Mouse (Mus musculus): ENCODE data around the gene Fen1. TPM values are rescaled to one million over a fixed set of nuclear protein-coding genes. Genes with fewer than 3 reads are reported as not detected.

Gene Fen1
- total RNA-seq (2022) = 10 to 100 TPM; 10.8 to 19.1 (median 14.1) TPM

- peak; percentile 87 for DNase-seq
Observed at GRCm38 (mm10) chr19:10203848-10204615, at the start of gene Fen1, which contains the start of gene Tmem258. Gene Fen1, minus strand, starts transcription at chr19:10204169. Gene Tmem258, plus strand, starts transcription at chr19:10204014.

DNA sequence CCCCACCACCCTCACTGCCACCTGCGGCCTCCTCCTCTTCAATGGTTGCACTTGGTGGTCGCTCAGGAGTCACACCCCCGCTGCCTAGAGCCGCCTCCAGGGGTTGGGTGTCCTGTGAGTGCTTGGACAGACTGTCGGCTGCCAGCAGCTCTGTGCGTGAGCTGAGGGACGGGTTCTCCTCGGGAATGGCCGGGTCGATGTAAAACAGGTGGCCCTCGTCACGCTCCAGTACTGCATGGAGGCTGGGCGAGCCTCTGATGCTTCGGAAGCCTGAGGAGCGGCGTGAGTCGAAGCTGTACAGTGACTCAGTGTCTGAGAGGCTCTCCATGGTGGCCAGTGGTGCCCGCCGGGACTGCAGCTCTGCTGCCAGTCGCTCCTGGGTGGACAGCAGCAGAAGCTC is 44.2 kb upstream of the Fen1 start:
- DNase-seq = no peak

- no peak for DNase-seq
Observed at GRCm38 (mm10) chr19:10247165-10247564, 43.2 kb upstream of the Fen1 start.

DNA sequence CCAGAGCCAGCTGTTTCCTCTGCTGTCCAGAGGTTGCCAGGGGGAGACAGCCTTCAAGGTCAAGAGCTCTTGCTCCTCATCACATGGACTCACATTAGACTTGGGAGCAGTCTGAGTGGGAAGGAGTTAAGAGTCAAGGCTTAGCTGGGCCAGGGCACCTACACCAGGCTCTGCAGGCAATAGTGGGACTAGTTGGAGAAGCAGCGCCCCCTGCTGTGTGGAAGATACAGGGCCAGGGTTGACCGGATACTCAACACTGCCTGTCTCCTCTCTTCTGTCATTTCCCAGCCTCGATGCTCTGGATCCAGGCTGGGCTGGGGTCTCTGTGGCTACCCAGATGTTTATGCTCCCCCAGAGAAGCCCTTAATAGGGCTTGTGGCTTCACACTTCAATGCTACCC is 40.2 kb upstream of the Fen1 start:
- no peak for DNase-seq

DNA sequence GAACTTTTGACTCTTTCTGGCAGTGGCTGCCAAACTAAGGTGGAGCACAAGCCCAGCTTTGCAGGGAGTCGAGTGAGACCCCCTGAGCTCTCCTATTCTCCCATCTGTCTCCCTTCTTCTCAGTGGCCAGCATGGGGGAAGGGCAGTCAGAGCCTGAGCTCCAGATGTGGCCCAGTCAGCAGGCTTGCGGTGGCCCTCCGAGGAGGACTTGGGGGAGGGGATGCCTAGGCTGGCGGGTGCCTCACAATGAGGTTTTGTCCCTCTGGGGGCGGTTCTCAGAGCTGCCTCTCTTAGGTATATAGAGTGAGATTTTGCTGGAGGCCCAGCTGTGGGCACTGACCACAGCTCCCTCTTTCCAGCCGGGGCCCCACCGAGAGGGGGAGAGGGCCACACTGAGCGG is 38.9 kb upstream of the Fen1 start:
- no peak for DNase-seq

DNA sequence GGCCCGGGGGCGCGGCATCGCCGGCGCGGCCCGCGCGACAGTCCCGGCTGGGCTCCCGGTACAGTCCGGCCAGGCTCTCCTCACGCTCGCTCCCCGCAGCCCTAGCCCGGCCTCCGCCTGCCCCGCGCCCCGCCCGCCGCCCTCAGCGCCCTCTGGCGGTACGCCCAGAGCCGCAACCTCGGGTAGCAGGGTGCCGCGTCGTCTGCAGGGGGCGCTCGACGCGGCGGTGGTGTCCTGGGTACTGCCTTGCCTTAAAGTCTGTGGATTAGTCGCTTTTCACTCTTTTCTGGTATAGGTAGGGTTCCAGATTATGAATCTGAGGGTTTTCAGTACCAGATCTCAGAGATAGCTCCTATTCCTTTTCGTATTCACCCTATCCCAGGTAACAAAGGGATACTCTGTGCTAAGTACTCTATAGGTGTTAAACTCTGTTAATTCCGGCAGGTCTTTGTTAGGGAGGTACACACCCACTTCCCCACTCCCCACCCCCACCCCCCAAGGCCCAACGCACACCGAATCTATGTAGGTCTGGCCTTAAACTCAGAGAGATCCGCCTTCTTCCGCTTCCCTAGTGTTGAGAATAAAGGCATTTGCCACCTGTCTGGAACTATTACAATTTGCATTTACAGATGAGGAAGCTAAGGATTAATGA is 36.8 kb upstream of the Fen1 start, which contains the start of gene Myrf:
TSS of gene Myrf (minus strand) at position 95 of the 652 bp plus-strand sequence.
- peak; percentile 69 for DNase-seq

- DNase-seq = no peak
Observed at GRCm38 (mm10) chr19:10239975-10240653, 36.1 kb upstream of the Fen1 start.

- no peak for DNase-seq
Observed at GRCm38 (mm10) chr19:10239419-10239818, 35.5 kb upstream of the Fen1 start.

- no peak for DNase-seq
Observed at GRCm38 (mm10) chr19:10238477-10238876, 34.5 kb upstream of the Fen1 start.

DNA sequence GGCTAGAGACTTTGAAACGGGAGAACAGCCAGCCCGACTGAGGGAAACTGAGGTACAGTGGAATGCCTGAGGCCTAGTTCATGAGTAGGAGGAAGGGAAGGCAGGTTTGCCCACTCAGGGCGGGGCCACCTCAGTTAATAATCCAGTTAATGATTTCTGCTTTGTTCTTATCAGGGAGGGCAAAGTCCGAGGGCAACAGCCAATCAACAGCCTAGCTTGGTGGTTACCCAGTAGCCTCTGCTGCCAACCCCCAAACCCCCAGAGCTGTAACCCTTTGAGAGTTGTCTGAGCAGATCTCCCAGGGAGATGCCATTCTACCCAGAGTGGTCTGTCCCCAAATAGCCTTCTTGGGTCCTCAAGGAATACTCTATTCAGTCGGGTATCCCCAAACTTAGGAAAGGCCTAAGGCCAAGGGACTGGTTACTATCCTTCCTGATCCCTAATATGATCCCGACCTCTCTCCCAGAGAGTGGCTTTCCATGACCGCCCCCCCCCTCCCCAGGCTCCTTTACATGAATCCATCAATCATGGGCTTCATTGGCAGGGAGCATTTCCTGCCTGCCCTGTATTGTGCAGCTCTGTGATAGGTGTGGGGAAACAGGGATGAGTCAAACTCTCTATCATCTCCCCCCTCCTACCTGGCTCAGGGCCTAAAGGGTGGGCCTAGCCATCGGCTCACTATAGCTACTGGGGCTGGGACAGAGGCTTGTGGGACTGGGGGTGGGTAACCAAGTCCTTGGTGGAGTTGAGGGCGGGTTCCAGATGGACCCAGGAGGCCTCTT is 32.0 kb upstream of the Fen1 start:
- DNase-seq = no peak

DNA sequence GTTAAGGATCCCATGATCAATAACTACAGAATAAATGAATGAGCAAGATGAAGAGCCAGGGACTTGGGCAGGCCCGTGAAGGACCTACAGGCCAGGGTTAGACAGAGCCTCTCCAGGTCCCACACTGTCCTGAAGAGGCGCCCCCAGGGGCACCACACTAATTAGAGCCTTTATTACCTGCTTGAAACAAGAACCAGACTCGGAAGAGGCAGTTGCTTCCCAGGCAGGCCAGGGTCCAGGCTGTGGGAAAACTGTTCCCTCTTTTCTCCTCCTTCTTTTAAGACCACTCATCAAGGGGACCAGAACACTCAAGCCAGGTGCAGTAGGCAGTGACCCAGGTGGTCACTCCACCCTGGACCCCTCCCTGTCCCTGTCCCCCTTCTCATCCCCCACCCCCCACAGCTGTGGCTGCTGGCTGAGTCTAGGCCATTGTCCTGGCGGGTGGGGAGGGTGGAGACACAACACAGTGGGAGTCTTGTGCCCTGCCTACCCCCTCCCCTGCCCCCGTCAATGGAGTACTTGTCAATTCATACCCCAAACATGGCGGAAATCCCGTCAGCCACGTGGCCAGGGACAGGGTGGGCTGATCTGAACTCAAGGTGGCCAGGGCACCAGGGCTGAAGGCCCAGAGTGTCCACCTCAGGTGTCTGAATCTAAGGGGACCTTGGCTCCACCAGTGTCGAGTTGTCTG is 28.5 kb upstream of the Fen1 start:
- no peak for DNase-seq

DNA sequence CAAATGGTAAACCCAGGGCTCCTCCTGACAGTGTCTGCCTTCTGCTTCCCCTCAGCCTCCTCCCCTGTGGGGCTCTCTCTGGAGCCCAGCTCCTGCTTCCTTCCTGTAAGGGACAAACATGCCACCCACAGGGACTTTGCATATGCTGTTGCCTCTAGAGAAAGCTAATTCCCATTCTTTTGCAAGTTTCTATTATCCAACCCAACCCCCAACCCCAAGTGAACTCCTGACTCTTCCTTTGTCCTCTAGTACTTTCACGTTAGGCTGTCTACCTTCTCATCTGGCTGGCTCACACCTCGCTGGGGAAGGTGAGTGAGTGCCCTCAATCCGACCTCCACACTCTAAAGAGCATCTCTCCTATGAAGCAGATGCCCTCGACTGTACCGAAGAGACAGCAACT is 27.9 kb upstream of the Fen1 start:
- DNase-seq = no peak

GRCm38 (mm10) chr19:10231016-10231415 is 27.0 kb upstream of the Fen1 start:
- no peak for DNase-seq

DNA sequence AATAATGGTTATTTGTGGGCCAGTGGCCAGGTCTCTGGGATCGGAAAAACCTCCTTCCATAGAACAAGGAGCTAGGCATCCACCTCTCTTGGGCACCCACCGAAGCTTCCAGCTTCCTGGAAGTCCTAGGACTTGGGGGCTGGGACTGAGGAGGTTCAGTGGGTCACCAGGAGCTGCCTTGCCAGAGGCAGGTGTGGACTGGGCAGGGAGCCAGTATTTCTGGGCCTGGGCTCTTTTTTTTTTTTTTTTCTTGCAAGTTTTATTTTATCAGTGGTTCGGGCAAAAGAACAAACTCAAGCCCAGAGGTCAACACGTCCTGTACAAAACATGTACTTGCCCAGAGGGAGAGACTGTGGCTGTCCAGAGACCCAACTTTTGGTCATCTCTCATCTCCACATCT is 21.8 kb upstream of the Fen1 start:
- no peak for DNase-seq

- DNase-seq = no peak
Observed at GRCm38 (mm10) chr19:10224637-10225453, 20.9 kb upstream of the Fen1 start.

DNA sequence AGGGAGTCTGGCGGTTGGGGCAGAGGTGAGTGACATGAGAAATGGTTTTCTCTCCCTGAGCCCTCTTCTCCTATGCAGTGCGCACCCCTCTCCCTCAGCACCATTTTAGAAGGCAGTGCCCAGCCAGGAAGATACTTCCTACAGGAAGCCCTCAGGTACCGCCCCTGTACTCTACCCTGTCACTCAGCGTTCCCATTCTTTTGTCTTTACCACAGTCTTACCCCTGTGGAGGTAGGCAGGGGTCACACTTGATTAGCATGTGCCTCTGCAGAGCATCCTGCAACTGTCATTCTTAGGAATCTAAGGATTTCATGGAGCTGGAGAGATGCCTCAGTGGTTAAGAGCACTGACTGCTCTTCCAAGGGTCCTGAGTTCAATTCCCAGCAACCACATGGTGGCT is 19.6 kb upstream of the Fen1 start:
- DNase-seq = no peak

- DNase-seq = no peak
Observed at GRCm38 (mm10) chr19:10222656-10223055, 18.7 kb upstream of the Fen1 start.

GRCm38 (mm10) chr19:10221585-10221984 is 17.6 kb upstream of the Fen1 start:
- no peak for DNase-seq

DNA sequence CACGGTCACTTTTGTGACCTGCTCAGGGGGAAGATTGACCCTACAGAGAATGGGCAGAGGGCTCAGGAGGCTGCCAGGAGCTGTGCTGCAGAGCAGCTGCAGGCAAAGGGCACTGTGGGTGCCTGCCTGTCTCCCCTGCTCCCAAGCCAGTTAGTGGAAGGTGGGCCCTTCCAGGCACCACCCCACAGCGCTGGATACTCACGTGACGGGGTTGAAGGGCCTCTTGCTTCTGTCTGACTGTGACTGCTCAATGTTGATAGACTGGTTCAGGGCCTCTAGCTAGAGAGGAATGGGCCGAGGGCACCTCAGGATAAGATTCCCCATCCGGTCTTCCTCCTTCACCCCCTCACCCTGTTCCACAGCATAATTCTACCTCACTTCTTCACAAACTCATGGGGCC is 15.6 kb upstream of the Fen1 start:
- no peak for DNase-seq

- DNase-seq = no peak
Observed at GRCm38 (mm10) chr19:10219108-10219507, 15.1 kb upstream of the Fen1 start.

GRCm38 (mm10) chr19:10216101-10216500 is 12.1 kb upstream of the Fen1 start:
- no peak for DNase-seq
